Mouse (Mus musculus): Measurements from ENCODE around the gene Fli1. TPM values are rescaled to one million over a fixed set of nuclear protein-coding genes. Genes with fewer than 3 reads are reported as not detected.

The Fli1 gene
- polyA plus RNA-seq, 1 experiment from 2014 or later: 24.4 TPM

DNA sequence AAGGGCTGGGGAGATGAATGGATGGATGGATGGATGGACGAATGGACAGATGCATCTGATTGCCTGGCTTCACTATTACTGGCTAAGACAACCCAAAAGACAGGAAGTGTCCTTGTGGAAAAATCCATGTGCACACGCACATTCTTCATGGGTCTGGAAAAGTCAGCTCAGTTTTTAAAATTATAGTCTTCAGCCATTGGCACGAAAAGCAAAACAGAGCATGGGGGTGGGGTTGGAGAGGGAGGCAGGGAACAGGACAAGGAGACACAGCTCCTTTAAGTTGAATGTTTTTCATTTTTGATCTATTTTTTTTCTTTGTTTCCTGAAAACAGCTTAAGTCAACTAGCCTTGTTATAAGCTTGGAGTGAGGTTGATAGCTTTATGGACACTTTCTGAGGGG is 111.6 kb downstream of the Fli1 start:
- no peak for ATAC-seq (ENCODE audit: low FRiP score)
- WGBS: 92% methylated on average over 3 of the region's 3 CpGs
- no peaks in the 10 kb centered on the region for H3K27me3 ChIP-seq
- no peak overlapping the region for H3K4me2 ChIP-seq (replicated peaks)
- H3K4me3 ChIP-seq: no peak overlapping the region
- H3K36me3 ChIP-seq: no peaks in the 10 kb centered on the region
- no peaks in the 10 kb centered on the region for H3K9me3 ChIP-seq (replicated peaks)
- H3K9ac ChIP-seq: no peak overlapping the region
- H3K27ac ChIP-seq: no peak overlapping the region
- H3K4me1 ChIP-seq: 0 out of 2 replicates have a peak, but pooled peaks cover 5% of the 10 kb centered on the region

DNA sequence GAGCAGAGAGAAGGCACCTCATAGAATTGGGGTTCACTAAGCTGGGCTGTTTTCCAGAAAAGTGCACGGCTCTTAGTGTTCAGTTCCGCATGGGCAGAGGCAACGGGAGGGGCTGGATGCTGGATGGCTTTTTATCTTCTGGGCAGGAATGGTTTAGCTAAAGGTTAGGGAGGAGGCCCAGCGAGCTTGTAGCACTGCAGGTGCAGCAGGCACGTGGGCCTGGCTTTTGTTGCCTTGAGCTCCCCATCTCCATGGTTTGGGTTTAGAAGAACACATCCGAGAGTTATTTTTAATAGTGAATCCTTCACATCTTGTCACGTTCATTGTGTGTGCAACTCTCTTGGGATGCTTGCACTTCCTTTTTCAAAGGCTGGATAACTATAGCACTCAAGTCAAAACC is 117.3 kb downstream of the Fli1 start:
- H3K27me3 ChIP-seq: no peaks in the 10 kb centered on the region
- H3K9ac ChIP-seq: no peak overlapping the region
- no peak overlapping the region for H3K27ac ChIP-seq
- no peak overlapping the region for H3K4me3 ChIP-seq
- no peaks in the 10 kb centered on the region; the same call in 1 of the 2 replicates for H3K36me3 ChIP-seq
- H3K4me2 ChIP-seq (replicated peaks): no peak overlapping the region
- no peak for ATAC-seq (ENCODE audit: low FRiP score)
- no peaks in the 10 kb centered on the region for H3K9me3 ChIP-seq (replicated peaks)
- H3K4me1 ChIP-seq: no peaks in the 10 kb centered on the region
- WGBS: 83% methylated on average over 7 of the region's 7 CpGs

DNA sequence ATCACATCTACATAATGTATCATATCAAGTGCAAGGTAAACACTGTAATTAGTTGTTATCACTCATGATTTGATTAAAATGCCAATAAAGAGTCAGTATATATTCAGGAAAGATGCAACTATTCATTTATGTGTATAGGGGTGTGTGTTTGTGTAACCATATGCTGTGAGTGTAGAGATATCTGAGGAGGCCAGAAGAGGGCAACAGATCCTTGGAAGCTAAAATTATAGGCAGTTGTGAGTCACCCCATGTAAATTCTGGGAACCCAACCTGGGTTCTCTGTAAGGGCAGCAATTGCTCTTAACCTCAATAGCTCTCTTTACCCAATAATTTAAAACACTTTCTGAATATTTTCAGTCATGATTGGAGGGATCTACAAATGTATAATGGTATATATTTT is 122.0 kb downstream of the Fli1 start:
- no peak for ATAC-seq (ENCODE audit: low FRiP score)
- Histone ChIP-seq H3K4me3 (no peak overlapping the region), H3K4me1 (no peaks in the 10 kb centered on the region)

DNA sequence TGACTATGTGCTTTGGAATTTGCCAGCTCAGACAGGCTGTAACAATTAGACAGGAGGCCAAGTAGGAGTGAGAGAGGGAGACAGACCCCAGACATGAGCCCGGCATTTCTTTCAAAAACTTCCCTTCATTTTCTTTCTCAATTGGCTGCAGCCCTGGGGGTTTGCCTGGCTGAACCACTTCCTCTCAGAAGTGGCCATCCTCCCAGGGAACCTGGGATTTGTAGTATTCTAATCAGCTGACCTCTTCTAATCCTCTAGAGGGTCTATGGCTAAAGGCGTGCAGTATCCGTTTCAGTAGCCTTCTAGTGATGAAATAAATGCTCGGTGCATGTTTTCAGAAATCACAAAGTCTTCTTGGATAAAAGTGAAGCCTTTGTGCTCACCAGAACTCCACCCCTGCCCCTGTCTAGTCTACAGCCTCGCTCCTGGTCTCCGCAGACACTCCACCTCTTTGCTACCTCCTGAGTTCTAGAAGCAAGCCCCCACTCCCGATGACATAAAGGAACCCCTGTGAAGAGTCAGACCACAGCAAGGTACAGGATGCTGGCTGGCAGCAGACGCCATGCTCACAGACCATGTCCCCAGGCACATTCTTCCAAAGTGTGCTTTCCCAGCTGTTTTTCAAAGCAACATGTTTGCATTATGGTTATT is 125.1 kb downstream of the Fli1 start:
- Histone ChIP-seq H3K4me3 (no peak overlapping the region), H3K27ac (0 out of 2 replicates have a peak overlapping the region, but pooled peaks have one; percentile 9), H3K36me3 (no peaks in the 10 kb centered on the region), H3K4me2 (replicated peaks) (no peak overlapping the region), H3K9ac (no peak overlapping the region), H3K4me1 (no peaks in the 10 kb centered on the region), H3K27me3 (no peaks in the 10 kb centered on the region), H3K9me3 (replicated peaks) (no peaks in the 10 kb centered on the region)
- no peak for ATAC-seq (ENCODE audit: low FRiP score)
- WGBS: 41% methylated on average over 8 of the region's 8 CpGs

More for the DNA sequence above, 122.0 kb downstream of the Fli1 start:
- Histone ChIP-seq H3K9me3 (replicated peaks) (no peaks in the 10 kb centered on the region), H3K9ac (no peak overlapping the region), H3K4me2 (replicated peaks) (no peak overlapping the region), H3K27me3 (no peaks in the 10 kb centered on the region), H3K36me3 (no peaks in the 10 kb centered on the region; the same call in 1 of the 2 replicates), H3K27ac (no peak overlapping the region)

DNA sequence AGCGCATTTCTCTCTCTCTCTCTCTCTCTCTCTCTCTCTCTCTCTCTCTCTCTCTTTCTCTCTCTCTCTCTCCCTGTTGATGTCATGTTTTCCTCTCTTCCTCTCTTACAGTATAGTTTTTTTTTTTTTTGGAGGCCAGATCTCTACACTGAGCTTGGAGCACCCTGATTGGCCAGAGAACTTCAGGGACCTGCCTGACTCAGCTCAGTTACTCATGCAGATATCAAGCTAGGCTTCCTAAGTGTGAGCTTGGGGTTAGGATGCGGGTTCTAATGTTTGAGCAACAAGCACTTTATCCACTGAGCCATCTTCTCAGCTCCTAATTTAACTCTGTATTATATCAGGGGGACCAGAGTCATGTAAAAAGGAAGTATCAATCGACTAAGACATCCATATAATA is 126.7 kb downstream of the Fli1 start:
- Histone ChIP-seq H3K4me2 (replicated peaks) (no peak overlapping the region), H3K27me3 (peaks cover 3% of the 10 kb centered on the region), H3K9me3 (replicated peaks) (no peaks in the 10 kb centered on the region), H3K4me3 (no peak overlapping the region), H3K36me3 (no peaks in the 10 kb centered on the region), H3K27ac (no peak overlapping the region), H3K4me1 (no peaks in the 10 kb centered on the region), H3K9ac (no peak overlapping the region)
- ATAC-seq (ENCODE audit: low FRiP score): no peak
- 95% methylated on average over 3 of the region's 3 CpGs for WGBS

DNA sequence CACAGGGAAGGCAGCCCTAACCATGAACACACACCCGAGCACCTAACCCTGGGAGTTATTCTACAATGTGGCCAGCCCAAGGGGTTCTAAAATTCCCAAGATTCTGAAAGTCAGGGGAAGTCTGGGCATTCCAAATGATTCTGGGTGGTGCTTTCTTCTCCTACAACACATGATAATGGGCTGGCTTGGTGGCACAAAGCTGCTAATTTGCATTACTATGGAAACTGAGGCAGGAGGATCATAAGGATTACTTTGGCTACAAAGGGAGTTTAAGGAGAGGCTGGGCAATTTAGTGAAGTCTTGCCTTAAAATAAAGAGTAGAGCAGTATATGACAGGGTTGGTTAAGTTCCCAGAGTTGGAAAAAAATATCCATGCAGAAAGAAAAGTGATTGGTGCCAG is 127.7 kb downstream of the Fli1 start:
- Histone ChIP-seq H3K27ac (no peak overlapping the region), H3K9me3 (replicated peaks) (no peaks in the 10 kb centered on the region), H3K4me1 (no peaks in the 10 kb centered on the region), H3K27me3 (peaks cover 7% of the 10 kb centered on the region), H3K4me2 (replicated peaks) (no peak overlapping the region), H3K9ac (no peak overlapping the region), H3K4me3 (no peak overlapping the region), H3K36me3 (no peaks in the 10 kb centered on the region)
- 60% methylated on average over 1 of the region's 1 CpGs for WGBS
- no peak for ATAC-seq (ENCODE audit: low FRiP score)

DNA sequence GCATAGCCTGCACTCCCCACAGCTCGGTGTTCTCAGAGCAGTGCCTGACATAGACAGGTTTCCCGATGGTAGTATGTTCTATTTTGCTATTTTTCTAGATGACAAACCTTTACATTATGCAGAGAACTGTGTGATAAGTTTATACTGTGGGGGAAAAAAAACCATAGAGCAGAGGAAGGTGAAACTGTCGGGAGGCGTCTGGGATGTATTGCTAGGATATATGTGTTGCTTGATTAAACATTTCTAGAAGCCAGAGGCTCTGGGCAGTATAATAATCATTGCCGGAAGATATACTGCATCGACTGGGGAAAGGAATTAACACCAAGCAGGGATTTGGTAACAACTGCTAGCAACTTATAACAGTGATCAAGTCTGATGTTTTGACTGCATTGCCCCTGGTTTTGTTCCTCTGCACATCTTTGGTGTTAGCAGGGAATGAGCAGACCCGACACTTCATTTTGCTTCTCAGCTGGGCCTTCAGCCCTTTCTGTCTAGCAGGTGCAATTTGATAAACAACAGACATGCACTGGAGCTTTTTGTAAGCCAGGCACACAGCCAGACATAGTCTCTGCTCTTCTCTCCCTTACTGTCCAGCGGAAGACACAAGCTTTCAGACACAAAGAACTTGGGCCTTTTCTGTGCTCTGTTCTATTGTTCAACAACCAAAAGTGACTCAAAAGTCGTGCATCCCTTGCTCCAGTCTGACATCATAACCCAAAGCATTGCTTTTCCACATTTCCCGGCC is 129.7 kb downstream of the Fli1 start:
- no peak overlapping the region for H3K4me2 ChIP-seq (replicated peaks)
- no peak overlapping the region for H3K9ac ChIP-seq
- H3K36me3 ChIP-seq: no peaks in the 10 kb centered on the region
- H3K4me1 ChIP-seq: peaks cover 6% of the 10 kb centered on the region
- peaks cover 18% of the 10 kb centered on the region for H3K27me3 ChIP-seq
- H3K9me3 ChIP-seq (replicated peaks): no peaks in the 10 kb centered on the region
- whole genome bisulfite sequencing: 76% methylated on average over 10 of the region's 10 CpGs
- no peak overlapping the region for H3K4me3 ChIP-seq
- no peak overlapping the region for H3K27ac ChIP-seq
- no peak for ATAC-seq (ENCODE audit: low FRiP score)

DNA sequence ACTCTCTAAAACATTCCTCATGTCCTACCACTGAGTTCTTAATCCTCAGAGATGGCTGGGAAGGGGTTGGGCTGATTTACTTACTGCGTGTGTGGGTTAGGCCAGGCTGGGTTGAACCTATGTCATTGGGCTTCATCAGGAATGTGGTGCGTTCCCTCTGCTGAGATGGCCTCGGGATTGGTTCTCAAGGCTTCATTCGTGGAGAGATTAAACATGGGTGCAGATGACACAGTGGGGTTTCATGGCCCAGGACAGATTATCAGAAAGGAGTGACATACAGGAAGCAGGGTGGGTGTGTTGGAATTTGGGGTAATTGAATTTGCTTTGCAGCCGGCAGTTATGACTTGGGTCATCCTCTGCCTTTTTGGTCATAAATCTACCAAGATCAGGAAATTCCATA is 131.2 kb downstream of the Fli1 start:
- peaks cover 6% of the 10 kb centered on the region for H3K4me1 ChIP-seq
- peaks cover 31% of the 10 kb centered on the region for H3K27me3 ChIP-seq
- no peaks in the 10 kb centered on the region for H3K9me3 ChIP-seq (replicated peaks)
- H3K9ac ChIP-seq: no peak overlapping the region
- no peak overlapping the region for H3K4me3 ChIP-seq
- WGBS: 88% methylated on average over 5 of the region's 5 CpGs
- ATAC-seq (ENCODE audit: low FRiP score): no peak
- no peaks in the 10 kb centered on the region for H3K36me3 ChIP-seq
- no peak overlapping the region for H3K27ac ChIP-seq
- H3K4me2 ChIP-seq (replicated peaks): no peak overlapping the region

DNA sequence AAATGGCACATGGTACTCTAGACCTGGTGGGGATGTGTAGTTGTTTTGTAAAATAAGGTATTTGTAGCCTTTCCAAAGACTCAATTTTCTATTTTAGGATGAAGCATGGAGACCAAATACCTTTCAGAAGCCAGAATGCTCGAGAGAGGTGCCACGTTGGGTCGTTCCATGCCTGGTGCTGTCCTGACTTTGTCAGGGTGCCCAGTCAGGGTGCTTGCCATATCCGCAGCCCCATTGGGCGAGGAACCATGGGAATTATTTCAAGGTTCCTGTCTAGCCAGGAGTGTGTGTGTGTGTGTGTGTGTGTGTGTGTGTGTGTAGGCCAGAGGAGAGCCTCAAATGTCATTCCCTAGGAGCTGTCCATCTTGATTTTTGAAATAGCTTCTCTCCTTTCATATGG is 132.0 kb downstream of the Fli1 start:
- no peak overlapping the region for H3K4me2 ChIP-seq (replicated peaks)
- H3K27ac ChIP-seq: no peak overlapping the region
- no peak overlapping the region for H3K4me3 ChIP-seq
- no peak overlapping the region for H3K9ac ChIP-seq
- peaks cover 6% of the 10 kb centered on the region for H3K4me1 ChIP-seq
- H3K27me3 ChIP-seq: peaks cover 39% of the 10 kb centered on the region
- WGBS: 92% methylated on average over 5 of the region's 5 CpGs
- no peaks in the 10 kb centered on the region for H3K36me3 ChIP-seq
- no peaks in the 10 kb centered on the region for H3K9me3 ChIP-seq (replicated peaks)
- no peak for ATAC-seq (ENCODE audit: low FRiP score)

DNA sequence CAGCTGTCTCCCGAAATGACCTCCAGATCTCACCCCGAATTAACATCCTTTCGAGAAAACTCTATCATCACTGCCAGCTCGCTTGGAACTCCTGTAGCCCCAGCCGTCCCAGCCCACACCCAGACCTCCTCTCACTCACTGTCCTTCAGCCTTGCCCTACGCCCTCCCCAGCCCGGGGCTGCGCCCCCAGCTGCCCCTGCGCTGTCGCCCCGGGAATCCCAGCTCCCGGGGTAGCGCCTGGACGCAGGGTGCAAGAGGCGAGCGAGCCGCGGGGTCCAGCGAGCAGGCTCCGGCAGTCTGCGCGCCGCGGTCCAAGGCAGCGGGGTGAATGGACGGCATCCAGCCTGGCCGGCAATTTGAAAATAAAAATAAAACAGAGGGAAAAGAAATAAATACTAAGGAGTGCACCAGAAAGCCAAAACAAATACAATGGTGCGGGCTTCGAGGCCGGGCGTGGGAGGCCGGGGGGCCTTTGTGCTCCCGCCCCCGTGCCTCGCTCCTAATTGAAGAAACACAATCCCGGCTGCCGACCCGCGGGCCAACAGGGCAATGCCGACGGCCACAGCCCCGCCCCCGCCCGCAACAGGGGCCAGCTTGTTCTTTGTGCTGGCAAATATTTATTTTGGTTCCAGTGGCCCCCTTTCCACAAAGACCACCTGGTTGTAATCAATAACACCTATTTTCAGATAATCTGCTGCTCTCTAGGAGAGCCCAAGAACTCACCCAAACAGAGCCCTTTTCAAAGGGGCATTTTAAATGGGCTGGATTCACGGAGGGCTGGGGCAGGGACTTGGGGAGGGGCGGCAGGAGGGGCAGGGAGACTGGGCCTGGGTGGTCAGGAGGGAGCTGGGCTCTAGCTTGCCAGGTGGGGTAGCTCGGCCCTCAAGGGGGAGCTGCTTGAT is 133.3 kb downstream of the Fli1 start:
- no peaks in the 10 kb centered on the region for H3K36me3 ChIP-seq
- H3K4me3 ChIP-seq: peak overlapping the region; percentile 43
- H3K4me1 ChIP-seq: peaks cover 6% of the 10 kb centered on the region
- no peaks in the 10 kb centered on the region for H3K9me3 ChIP-seq (replicated peaks)
- peak overlapping the region; percentile 67 for H3K9ac ChIP-seq
- H3K27ac ChIP-seq: peak overlapping the region; percentile 31; the same call in 1 of the 2 replicates
- H3K4me2 ChIP-seq (replicated peaks): peak overlapping the region; percentile 89
- H3K27me3 ChIP-seq: peaks cover 42% of the 10 kb centered on the region
- peak; percentile 51 for ATAC-seq (ENCODE audit: low FRiP score)
- WGBS: 1% methylated on average over 46 of the region's 47 CpGs

DNA sequence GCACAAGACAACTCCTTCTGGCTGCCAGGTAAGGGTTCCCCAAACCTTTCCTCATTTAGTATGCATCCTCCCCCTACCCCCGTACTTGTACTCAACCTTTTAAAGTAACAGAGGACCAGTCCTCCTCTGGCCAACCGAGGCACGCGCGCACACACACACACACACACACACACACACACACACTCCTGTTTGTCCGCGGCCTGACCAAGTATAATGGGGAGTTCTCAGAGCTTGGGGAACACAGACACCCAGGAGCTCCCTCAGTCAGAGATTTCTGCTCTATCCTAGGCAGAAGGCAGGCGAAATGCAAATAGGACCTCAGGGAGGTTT is 134.0 kb downstream of the Fli1 start:
- peak overlapping the region; percentile 89 for H3K4me2 ChIP-seq (replicated peaks)
- peaks cover 6% of the 10 kb centered on the region for H3K4me1 ChIP-seq
- peak overlapping the region; percentile 43 for H3K4me3 ChIP-seq
- peaks cover 44% of the 10 kb centered on the region for H3K27me3 ChIP-seq
- H3K9ac ChIP-seq: peak overlapping the region; percentile 67; the same call in 1 of the 2 replicates
- ATAC-seq (ENCODE audit: low FRiP score): peak; percentile 24
- no peaks in the 10 kb centered on the region for H3K36me3 ChIP-seq
- H3K27ac ChIP-seq: no peak overlapping the region
- no peaks in the 10 kb centered on the region for H3K9me3 ChIP-seq (replicated peaks)
- WGBS: 9% methylated on average over 8 of the region's 8 CpGs

DNA sequence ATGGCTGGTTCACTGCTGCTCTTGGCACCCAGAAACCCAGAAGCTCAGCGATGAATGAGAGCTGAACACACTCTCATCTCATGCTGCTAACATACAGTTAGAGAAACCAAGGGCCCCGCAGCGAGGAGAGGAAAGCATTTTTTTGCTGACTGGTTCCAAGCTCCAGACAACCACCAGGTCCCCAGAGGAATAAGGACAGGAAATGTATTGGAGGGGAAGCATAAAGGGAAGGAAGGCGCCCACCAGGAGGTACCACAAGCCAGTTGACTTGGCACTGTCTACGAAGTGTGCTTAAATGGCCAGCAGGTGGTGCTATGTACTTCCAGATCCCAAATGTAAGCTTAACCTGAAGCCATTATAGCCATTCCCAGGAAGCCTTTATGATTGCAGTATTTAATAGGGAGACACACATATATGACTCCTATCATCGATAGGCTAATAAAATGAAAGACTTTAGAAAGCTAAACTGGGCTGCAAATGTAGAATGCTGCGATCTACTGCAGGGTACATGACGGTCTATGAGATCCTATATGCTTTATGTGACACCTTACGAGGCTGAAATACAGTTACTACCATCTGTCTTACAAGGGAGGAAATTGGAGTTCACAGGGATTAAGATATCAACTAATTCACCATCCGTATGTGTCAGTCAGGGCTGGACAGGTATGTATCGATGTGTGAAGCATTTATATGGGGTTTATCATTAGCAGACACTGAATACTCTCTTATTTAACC is 137.3 kb downstream of the Fli1 start:
- H3K4me2 ChIP-seq (replicated peaks): no peak overlapping the region
- ATAC-seq (ENCODE audit: low FRiP score): peak; percentile 68
- peaks cover 37% of the 10 kb centered on the region for H3K27me3 ChIP-seq
- no peak overlapping the region for H3K27ac ChIP-seq
- no peak overlapping the region for H3K9ac ChIP-seq
- no peaks in the 10 kb centered on the region for H3K9me3 ChIP-seq (replicated peaks)
- no peak overlapping the region for H3K4me3 ChIP-seq
- no peaks in the 10 kb centered on the region for H3K36me3 ChIP-seq
- whole genome bisulfite sequencing: 43% methylated on average over 11 of the region's 11 CpGs
- peaks cover 11% of the 10 kb centered on the region for H3K4me1 ChIP-seq

Measured in hindbrain, embryonic 12.5 days (tissue).